Mouse (Mus musculus) lung, postnatal 25 days (tissue): ENCODE results near the gene Ung.

Experiments
- DNase-seq: peaks from one replicate; pipeline ENCODE4 v3.0.0; 2022; ENCODE audit warnings: low spot score

The Ung gene

GRCm38 (mm10) chr5:114130211-114130605 lies at the start of gene Ung:
Gene Ung (plus strand): TSS chr5:114130386.
- DNase-seq = peak; percentile 23

GRCm38 (mm10) chr5:114085501-114085900 lies 44.7 kb upstream of the Ung start:
- no peak for DNase-seq

GRCm38 (mm10) chr5:114087875-114088480 lies 42.2 kb upstream of the Ung start:
- DNase-seq = no peak

GRCm38 (mm10) chr5:114090421-114091013 lies 39.7 kb upstream of the Ung start:
- DNase-seq = no peak

- DNase-seq = peak; percentile 65
These were observed 39.0 kb upstream of the Ung start, which contains the start of gene Svop for GRCm38 (mm10) chr5:114091057-114091807. Gene Svop (minus strand): TSS chr5:114091570.

GRCm38 (mm10) chr5:114099709-114100389 lies 30.3 kb upstream of the Ung start:
- peak; percentile 89 for DNase-seq

- DNase-seq = no peak
These were observed 29.6 kb upstream of the Ung start for GRCm38 (mm10) chr5:114100390-114101099.

- DNase-seq = no peak
These were observed 28.3 kb upstream of the Ung start for GRCm38 (mm10) chr5:114101873-114102272.

- DNase-seq = no peak
These were observed 27.4 kb upstream of the Ung start for GRCm38 (mm10) chr5:114102807-114103206.

GRCm38 (mm10) chr5:114106391-114106935 lies 23.7 kb upstream of the Ung start:
- DNase-seq = no peak

GRCm38 (mm10) chr5:114113334-114113733 lies 16.9 kb upstream of the Ung start:
- no peak for DNase-seq

- no peak for DNase-seq
These were observed 15.2 kb upstream of the Ung start for GRCm38 (mm10) chr5:114115030-114115429.

GRCm38 (mm10) chr5:114116586-114116985 lies 13.6 kb upstream of the Ung start:
- no peak for DNase-seq

- DNase-seq = no peak
These were observed 10.4 kb upstream of the Ung start for GRCm38 (mm10) chr5:114119806-114120205.

GRCm38 (mm10) chr5:114126008-114126407 lies 4.2 kb upstream of the Ung start:
- no peak for DNase-seq

- no peak for DNase-seq
These were observed 3.5 kb upstream of the Ung start for GRCm38 (mm10) chr5:114126499-114127244.

- peak; percentile 73 for DNase-seq
These were observed 2.5 kb upstream of the Ung start, which contains the start of gene Alkbh2 for GRCm38 (mm10) chr5:114127374-114128349. Gene Alkbh2 (minus strand): TSS chr5:114128218.

- DNase-seq = no peak
These were observed 506 bp upstream of the Ung start for GRCm38 (mm10) chr5:114129550-114130210.
